Mouse (Mus musculus) MEL-GATA-1-ER (cell line): Measurements from ENCODE around the gene Xpo4.

Experiments used
- DNase-seq: peaks from one replicate; pipeline ENCODE4 v3.0.0-alpha.2; 2012; ENCODE audit warnings: low read depth; ENCODE audit errors: extremely low read depth

Xpo4 gene

GRCm38 (mm10) chr14:57609816-57610329 is 55.4 kb downstream of the Xpo4 start:
- no peak for DNase-seq

DNA sequence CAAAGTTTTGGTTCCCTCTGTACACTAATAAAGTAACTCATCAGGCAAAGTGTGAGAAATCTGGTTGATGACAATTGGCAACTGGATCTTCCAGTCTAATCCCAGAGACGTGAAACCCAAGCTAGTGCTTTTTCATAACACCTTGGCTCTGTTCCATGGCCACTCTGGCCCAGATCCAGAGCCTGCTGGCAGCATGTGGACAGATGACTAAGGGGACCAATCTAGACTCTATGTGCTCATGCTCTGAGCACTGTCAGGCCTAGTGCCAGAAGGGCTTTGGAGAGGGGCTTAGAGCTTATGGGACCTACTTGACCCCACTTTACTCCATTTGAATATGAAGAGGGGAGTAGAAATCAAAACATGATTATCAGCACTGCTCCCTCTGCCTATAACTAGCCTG is 57.7 kb downstream of the Xpo4 start:
- no peak for DNase-seq

DNA sequence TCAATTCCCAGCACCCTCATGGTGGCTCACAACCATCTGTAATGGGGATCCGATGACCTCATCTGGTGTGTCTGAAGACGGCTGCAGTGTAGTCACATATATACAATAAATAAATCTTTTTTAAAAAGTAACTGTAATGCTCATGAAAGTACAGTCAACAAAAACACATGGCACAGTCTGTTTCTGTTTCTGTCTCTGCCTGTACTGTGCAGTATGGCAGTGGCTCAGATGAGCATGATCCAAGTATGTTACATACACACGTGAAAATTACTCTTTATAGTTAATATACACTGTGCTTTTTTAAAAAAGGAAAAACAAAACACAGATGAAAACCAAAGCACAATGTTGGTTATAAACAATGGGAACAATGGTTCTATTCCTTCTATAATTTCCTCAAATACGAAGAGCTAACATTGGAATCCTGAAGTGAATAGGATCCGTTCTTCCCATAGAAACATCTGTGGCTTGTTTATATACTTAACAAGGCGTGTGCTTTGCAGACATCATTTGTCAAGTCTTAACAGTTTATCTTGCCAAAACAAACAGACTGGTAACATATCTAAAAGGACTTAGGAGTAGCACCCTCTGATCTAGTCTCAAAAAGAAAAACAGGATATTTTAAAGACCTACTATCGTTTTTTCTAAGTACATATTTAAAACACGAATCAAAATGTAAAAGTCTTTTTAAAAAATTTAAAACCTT is 58.4 kb downstream of the Xpo4 start:
- no peak for DNase-seq

DNA sequence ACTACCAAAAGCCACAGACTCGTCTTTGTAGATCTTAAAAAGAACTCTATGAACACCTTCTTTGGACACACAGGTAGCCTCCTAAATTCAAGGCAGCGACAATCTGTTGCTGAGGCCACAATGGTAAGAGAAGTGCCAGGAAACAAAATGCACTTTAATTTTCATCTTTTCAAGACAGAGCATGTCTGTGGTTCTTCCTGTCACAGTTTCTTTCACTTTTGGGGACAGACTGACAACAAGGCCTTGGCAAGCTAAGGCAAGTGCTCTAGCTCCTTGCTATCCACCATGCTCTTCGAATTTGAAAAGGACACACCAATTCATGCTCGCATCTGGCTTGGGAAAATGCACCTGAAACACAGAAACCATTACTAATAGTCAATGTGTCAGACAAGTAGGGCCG is 72.0 kb downstream of the Xpo4 start:
- DNase-seq, result no peak

- no peak for DNase-seq
These were observed 73.4 kb downstream of the Xpo4 start for GRCm38 (mm10) chr14:57591830-57592229.

DNA sequence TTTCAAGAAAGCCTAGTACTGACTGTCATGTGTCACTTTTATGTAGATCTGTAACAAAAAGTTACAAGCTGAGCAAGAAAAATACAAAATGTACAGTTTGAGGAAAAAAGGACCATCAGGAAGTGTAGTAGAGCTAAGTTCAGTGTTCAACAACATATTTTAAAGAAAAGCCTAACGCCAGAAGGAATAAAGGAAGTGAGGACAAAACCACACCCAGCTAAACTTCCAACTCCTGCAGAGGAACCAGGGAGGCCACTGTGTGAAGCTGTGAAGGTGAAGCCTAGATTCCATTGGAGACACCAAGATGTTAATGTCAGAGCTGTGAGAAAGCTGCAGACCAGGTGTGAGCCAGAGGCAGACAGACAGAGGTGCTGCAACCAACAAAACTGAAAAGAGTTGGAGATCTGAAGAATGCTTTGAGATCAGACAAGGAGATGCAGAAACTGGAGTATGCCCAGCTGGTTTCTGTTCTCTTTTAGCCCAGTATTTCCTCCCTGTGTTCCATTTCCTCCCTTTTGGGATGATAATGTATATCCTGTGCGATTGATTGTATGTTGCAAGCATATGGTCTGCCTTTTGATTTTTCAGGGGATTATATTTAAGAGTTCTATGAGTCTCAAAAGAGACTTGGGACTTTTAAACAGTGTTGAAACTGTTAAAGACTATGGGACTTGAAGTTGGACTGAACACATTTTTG is 88.7 kb downstream of the Xpo4 start:
- no peak for DNase-seq

DNA sequence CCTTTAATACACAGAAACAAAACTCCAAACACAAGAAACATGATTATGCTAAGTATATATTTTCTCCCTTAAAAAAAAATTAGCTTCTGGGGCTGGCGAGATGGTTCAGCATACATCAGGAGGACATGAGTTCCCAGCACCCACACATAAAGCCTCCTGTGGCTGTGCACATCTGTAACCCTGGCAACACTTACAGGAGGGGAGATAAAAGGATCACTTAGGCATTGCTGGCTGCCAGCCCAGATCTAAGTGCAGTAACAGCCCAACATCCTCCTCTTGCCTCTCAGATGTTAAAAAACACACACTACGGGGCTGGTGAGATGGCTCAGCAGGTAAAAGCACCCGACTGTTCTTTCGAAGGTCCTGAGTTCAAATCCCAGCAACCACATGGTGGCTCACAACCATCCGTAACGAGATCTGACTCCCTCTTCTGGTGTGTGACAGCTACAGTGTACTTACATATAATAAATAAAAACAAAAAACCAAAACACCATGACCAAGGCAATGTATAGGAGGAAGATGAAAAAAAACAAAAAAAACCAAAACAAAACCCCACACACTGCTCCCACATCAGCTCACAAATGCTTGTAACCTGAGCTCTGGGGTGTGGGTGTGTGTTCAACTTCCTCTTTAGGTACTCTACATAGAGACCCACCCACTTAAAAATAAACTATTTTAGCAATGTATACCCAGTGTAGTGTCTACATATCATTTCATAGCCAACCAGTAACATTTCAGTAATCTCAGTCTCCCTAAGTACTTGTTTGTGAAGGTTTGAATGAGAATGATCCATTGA is 90.2 kb downstream of the Xpo4 start:
- peak; percentile 44 for DNase-seq

GRCm38 (mm10) chr14:57571155-57572133 is 93.8 kb downstream of the Xpo4 start, which contains the start of gene Eef1akmt1:
Eef1akmt1 (minus strand) TSS chr14:57571612.
- DNase-seq, result peak; percentile 85

DNA sequence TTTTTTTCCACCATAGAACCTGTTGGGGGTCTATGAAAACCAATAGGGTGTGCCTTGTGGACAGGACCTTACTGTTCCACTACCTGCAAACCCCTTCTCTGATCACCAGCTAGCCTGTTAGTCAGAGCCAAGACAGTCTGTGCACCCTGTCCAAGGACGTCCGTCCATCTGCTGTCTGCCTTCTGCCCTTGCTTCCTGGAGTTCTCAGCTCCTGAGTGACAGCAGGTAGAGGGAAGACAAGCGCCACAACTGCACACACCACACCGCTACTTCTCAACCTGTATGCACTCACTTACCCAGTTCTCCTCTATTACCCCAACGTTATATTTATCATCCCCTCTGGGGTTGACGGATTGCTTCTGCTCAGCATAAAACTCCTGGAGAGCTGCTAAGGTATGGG is 99.6 kb downstream of the Xpo4 start:
- DNase-seq, result no peak

- no peak for DNase-seq
These were observed 108.3 kb downstream of the Xpo4 start for GRCm38 (mm10) chr14:57556922-57557321.

- no peak for DNase-seq
These were observed 109.7 kb downstream of the Xpo4 start for GRCm38 (mm10) chr14:57555471-57556070.

GRCm38 (mm10) chr14:57554434-57554833 is 110.8 kb downstream of the Xpo4 start:
- no peak for DNase-seq

DNA sequence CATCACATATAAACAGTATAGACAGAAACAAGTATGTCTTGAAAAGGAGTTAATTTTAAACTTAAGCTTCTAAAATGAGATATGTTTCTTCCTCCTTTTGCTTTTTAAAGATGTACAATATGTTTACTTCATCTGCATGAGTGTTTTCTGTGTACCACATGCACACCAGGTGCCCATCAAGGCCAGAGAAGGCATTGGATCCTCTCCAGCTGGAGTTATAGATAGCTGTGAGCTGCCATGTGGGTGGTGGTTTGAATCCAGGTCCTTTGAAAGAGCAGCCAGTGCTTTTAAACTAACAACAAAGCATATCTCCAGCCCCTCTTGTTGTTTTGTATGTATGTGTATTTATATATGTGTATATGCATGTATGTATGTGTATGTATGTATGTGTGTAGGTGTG is 112.3 kb downstream of the Xpo4 start:
- no peak for DNase-seq

- DNase-seq, result no peak
These were observed 118.2 kb downstream of the Xpo4 start for GRCm38 (mm10) chr14:57547062-57547461.

DNA sequence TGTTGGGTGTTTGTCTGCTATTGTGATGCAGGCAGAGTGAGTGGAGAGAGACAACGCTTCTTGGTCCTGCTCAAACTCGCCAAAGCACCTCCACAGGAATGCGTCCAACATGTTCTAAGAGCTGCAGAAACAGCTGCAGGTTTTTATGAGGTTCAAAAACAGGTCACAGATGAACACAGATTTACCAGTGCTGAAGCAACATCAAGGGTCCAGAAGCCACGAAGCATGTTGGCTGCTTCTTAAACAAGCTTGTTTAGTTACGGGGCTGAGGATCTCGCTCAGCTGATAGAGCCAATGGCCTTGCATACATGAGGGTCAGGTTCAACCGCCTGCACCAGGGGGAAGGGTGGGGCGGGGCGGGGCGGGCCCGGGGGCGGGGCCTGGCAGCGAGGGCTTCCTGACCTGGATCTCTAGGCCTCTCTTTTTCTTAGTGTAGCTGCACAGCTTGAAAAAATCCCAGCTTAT is 118.6 kb downstream of the Xpo4 start:
- DNase-seq, result no peak

GRCm38 (mm10) chr14:57546131-57546530 is 119.1 kb downstream of the Xpo4 start:
- DNase-seq, result no peak

DNA sequence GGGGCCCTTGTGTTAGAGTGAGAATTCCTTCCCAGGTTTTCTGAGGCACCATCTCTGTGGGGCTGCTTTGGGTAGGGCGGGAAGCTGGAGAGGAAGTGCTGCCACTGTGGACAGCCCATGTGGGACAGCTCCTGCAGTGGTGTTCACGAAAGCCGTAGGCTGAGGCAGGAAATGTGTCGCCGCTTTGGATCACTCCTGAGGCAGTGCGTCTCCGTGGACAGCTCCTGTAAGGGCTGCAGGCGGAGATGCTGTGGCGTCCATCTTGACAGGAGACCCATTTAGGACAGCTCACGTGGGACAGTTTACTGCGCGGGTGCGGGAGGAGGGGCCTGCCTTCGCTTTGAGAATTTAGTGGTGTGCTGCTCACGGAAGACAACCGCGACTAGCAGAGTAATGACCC is 119.7 kb downstream of the Xpo4 start:
- no peak for DNase-seq

GRCm38 (mm10) chr14:57543420-57544039 is 121.7 kb downstream of the Xpo4 start:
- DNase-seq, result peak; percentile 69

- no peak for DNase-seq
These were observed 123.0 kb downstream of the Xpo4 start for GRCm38 (mm10) chr14:57542231-57542630.

DNA sequence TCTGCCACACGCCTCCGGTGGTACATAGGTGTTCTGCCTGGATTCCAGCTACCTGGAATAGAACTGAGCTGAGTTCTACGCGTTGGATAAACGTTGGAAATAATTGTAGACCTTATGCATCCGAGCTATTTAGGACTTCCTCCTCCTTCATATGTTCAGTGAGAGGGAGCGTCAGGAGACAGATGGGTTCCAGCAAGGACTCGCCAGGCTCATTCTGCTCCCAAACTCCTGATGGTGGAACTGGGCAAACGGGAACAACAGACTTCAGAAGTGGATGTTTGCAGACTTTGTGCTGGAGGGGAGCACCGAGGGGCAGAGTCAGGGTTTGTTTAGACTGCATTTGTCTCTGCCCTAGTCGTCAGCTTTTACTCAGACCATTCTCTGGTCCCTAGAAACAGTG is 124.5 kb downstream of the Xpo4 start:
- no peak for DNase-seq
